Mouse (Mus musculus) cerebellum, postnatal 25 days (tissue): ENCODE results near the gene Plin5.
"Not testable (repeated sequence)": the region's sequence is repeated elsewhere in the genome, so short reads cannot be mapped to it uniquely, and the experiment has no call there.

Experiments
- DNase-seq, 2 experiments: peaks; one replicate each; pipeline ENCODE4 v3.0.0; 2021; ENCODE audit warnings: mixed read lengths in 2 of 2

Gene Plin5

DNA sequence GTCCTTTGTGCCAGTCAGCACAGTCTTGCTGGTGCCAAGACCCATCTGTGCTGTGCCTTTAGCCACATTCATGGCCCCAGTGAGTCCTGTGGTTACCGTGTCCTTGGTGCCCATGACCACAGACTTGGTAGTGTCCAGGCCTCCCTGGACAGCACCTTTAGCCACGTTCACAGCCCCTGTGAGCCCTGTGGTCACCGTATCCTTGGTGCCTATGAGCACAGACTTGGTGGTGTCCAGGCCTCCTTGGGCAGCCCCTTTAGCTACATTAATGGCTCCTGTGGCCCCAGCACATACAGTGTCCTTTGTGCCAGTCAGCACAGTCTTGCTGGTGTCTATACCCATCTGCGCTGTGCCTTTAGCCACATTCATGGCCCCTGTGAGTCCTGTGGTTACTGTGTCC is 11.0 kb downstream of the Plin5 start:
- DNase-seq, result not testable (repeated sequence)

DNA sequence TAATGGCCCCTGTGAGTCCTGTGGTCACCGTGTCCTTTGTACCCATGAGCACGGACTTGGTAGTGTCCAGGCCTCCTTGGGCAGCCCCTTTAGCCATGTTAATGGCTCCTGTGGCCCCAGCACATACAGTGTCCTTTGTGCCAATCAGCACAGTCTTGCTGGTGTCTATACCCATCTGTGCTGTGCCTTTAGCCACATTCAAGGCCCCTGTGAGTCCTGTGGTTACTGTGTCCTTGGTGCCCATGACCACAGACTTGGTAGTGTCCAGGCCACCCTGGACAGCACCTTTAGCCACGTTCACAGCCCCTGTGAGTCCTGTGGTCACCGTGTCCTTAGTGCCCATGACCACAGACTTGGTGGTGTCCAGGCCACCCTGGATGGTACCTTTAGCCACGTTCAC is 12.6 kb downstream of the Plin5 start:
- DNase-seq, result not testable (repeated sequence)

DNA sequence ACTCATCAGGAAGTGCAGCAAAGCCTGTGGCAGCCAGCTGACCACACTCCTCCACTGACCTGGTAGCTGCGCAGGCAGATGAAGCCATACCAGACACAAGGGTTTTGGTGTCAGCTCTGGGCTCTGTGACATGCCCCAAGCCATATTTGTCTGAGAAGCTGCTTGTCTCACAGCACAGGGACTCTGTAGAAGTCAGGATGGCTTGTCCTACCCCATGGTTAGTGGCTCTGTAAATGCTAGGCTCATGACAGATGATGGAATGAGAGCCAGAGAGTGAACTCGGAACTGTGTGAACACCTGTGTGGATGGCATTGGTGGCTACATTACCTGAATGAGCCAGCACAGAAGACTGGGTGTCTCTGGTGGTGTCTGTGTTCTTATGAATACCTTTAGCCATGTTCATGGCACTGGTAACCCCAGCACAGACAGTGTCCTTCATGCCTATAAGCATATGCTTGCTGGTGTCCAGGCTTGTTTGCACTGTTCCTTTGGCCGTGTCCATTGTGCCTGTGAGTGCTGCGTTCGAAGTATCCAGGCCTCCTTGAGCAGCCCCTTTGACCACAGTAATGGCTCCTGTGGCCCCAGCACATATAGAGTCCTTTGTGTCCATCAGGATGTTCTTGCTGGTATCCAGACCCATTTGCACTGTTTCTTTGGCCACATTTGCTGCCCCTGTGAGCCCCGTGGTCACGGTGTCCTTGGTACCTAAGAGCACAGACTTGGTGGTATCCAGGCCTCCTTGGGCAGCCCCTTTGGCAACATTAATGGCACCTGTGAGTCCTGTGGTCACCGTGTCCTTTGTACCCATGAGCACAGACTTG is 13.7 kb downstream of the Plin5 start:
- DNase-seq, result no peak

DNA sequence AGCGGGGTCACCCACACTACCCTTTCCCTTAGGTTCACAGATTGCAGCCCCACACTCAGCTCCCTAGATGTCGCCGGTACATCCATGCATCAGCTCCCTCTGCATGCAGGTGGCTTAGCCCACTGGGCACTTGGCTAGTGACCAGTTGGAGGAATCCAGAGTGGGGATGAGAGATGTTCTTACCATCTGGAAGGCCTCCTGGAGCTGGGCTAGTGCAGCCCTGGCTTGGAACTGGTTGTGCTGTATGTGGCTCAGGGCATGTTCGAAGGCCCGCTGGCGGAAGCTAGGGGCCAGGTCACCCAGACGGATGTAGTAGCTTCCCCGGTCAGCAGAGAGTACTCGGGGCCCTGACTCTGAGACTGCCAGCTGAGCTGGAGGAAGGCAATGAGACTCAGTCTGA is 14.5 kb downstream of the Plin5 start:
- no peak for DNase-seq

DNA sequence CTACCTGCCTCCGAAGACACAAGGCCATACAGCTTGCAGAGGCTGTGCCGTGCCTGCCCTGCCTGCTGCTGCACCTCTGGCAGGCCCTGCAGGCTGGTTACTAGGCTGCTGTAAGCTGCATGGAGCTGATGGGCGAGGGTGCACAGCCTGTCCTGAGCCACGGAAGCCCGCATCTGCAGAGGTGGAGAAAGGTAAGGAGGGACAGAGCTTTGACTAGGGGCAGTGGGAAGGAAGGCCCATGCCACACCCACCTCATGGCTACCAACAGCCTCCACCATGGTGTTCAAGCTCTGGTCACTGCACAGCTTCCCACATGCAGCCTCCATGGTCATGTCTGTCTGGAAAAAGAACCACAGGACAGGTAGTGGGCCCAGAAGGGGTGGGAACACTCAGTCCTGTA is 15.2 kb downstream of the Plin5 start:
- no peak for DNase-seq

DNA sequence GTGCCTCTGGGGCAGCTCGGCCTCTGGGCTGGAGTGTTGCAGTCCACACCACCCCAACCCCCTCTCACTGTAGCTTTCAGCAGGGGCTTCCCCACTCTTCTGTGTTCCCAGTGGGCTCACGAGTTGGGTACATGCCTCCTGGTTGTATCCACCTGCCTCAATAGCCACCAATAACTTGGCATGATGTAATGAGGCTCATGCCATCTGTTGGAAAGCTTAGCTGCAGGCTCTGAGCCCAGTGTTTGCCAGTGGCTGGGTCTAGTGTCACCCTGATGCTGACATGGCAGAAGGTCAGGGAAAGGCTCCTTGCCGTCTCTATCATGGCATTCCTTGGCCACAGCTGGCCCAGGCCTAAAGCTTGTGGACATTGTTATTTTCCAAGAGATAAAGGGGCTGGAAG is 16.6 kb downstream of the Plin5 start:
- DNase-seq, result no peak

DNA sequence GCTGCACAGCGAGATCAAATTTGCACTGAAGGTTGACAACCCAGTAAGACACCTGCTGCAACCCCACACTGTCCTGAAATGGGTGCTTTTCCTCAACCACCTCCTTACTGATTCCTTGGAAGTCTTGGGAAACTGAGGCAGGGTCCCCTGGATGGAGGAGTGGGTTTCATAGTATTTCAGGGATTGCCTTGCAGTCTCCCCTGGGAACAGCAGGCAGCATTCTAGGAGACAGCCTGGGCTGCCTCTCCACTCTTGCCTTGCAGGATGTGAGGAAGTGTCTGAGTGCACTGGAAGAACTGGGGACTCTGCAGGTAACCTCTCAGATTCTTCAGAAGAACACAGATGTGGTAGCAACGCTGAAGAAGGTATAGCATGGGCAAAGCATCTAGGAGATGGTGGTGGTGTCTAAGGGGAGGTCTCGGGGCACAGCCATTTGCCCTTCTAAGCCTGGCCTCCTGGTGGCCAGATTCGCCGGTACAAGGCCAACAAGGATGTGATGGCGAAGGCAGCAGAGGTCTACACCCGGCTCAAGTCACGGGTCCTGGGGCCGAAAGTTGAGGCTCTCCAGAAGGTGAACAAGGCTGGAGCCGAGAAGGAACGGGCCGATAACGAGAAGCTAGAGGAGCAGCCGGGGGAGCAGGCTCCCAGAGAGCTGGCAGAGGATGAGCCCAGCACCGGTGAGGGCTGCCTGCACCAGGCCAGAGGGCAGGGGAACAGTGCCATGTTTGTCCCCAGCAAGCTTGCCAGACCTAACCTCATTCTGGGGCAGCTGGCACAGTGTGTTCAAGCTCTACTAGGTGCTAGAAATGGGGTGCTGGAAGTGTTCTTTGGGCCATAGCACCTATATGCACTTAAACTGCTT is 18.5 kb downstream of the Plin5 start:
- DNase-seq, result no peak

DNA sequence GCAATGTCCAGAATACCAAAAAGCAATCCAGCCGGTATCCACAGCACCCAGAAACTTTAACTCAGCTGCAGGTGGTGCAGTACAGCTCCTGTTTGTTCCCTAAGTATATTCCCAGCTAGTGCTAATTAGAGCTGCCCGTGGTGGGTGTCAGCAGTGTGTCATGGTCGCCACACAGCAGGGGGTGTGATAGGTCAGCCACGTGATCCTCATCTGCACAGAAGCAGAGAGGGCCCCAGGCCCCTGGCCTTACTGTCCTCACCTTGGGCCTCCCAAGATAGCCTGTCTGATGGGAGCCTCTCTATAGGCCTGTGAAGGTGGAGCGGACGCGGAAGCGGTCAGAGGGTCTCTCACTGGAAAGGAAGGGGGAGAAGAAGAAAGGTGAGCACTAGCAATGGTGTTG is 19.2 kb downstream of the Plin5 start:
- DNase-seq, result no peak

DNA sequence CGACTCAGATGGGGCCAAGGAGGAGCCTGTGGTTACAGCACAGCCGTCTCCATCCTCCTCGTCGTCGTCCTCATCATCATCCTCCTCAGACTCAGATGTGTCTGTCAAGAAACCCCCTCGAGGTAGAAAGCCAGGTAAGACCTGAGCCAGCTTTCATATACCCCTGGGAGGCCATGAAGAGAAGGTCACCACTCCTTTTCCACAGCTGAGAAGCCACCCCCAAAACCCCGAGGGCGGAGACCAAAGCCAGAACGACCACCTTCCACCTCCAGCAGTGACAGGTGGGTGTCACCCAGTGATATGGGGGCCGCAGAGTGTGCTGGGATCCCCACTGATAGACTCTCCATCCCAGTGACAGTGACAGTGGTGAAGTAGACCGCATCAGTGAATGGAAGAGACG is 20.5 kb downstream of the Plin5 start:
- DNase-seq, result no peak

DNA sequence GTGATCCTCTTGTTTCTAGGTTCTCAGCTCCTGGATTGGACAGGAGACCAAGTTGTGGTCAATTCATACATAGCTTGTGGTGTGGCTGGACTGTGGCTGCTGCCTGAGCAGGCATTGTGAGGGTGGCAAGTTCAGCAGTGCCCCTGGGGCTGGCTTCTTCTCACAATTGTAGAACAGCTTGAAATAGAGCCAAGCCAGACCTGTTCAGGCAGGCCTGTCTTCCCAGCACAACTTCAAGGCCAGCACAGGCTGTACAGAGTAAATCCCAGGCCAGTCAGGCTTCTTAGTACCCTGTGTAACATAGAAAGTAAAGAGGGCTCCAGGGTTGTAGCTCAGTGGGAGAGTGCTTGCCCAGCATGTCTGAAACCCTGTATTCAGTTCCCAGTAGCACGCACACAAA is 24.6 kb downstream of the Plin5 start:
- no peak for DNase-seq

DNA sequence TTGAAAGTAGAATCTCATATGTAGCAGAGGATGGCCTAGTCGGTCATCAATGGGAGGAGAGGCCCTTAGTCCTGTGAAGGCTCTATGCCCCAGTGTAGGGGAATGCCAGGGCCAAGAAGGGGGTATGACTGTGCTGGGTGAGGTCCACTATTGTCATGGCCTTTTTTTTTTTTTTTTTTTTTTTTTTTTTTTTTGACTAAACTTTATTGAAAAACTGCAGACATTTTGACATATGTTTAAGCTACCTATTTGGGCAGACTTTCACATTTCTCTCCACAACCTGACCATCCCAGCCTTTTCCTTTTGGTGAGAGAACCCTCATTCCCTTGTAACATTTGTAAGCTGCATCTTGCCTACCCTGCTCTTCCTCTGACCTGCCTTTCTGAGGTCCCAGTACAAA is 25.1 kb downstream of the Plin5 start:
- DNase-seq, result no peak

DNA sequence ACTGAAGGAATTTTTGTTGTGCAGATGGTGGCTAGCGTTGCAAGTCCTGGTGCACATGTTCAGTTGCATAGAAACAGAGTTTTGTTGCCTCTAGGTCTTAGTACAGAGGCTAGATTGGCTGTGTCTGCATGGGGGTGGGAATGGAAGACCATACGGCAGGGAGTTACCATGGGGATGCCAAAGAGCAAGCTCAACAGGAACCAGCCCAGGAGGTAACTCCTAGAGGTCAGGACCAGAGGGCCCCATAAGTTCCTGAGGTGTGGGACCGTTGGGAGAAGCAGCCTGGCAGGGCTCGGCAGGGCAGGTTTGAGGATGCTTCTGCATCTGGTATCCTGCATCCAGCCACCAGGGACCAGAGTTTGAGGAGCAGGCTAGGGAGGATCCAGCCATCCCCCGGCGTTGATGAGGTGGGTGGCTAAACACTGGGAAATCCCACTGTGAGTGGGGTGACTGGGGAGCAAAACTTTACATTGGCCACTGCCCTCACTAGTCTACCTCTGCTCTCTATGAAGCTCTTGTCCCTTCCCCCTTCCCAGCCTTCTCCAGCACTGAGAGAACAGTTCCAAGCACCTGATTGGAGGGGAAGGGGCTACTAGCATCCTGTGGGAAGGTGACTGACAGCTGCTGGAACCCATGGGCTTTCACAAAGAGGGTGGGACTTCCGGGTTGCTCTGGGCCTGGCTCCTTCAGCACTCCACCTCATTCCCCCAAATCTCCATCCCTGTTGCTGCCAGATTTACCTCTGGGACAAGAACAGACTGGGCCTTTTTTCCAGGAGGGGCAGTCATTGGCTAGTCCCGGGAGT is 36.4 kb downstream of the Plin5 start:
- DNase-seq, result peak in 1 of 2 experiments; percentile 52

DNA sequence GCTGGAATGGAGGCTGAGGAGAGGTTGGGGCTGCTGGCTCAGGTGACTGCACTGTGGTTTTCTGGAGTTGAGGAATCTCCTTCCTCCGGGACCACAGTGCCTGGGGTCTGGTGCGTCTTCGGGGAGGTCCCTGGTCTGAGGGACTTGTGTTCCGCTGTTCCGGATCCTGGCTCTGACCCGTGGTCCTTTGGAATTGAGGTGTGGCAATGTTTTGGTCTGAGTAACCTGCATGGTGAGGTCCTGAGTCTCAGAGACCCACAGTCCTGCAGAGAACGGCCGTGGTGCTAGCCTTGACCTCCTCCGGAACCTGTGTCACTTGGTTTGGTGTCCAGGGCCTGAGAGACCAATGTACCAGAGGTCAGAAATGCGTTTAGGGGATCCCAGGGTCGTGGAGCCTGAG is 37.5 kb downstream of the Plin5 start:
- peak in 1 of 2 experiments; percentile 29 for DNase-seq

DNA sequence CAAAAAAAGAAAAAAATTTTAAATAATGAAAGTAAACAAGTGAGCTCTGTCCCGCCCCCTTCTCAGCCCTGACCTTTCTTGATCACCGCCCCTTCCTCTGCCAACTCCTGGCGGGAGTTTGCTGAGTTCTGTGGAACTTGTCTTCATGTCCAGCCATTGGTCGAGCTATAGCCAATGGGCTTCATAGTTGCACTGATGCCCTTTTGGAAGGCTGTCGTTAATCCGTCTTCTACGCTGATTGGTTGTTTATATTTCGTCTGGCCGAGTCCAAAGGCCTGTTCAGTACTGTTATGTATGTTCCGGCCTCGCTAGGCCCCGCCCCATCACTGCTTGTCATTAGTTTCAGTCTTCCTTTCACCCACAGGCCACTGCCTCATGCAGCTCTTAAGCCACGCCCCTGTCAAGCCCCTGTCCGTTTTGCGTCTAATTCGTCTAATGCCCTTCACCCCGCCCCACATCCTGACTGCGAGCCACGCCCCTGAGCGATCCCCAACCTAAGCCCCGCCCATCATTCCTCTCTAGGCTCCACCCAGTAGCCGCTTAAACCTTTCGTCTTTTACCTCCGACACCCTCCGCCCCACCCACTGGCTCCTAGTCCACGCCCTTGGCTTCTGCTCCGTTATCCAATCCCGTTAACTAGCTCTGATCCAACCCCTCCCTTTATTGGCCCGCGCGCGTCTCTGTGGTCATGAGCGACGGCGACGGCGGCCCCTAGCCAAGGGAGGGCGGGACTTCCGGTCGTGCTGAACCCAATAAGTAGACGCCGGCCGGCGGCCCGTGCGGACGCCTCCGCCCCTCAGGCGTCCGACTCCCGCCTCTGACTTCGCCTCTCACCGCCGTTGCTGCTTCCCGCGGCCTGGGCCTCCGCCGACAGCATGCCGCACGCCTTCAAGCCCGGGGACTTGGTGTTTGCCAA is 38.3 kb downstream of the Plin5 start, which contains the start of gene Hdgfl2:
Hdgfl2 (plus strand) TSS at position 755 of the 916 bp plus-strand sequence.
- peak; percentile 100 for DNase-seq

DNA sequence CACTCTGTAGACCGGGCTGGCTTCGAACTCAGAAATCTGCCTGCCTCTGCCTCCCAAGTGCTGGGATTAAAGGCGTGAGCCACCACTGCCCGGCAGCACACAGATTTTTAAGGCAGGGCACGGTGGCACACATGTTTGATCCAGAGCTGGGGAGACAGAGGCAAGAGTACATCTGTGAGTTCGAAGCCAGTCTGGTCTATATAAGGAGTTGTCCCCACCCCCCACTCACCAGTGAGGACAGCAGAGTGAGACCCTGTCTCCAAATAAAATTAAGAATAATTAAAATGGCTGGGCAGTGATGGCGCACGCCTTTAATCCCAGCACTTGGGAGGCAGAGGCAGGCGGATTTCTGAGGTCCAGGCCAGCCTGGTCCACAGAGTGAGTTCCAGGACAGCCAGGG is 39.0 kb downstream of the Plin5 start:
- DNase-seq, result peak in 1 of 2 experiments; percentile 38

DNA sequence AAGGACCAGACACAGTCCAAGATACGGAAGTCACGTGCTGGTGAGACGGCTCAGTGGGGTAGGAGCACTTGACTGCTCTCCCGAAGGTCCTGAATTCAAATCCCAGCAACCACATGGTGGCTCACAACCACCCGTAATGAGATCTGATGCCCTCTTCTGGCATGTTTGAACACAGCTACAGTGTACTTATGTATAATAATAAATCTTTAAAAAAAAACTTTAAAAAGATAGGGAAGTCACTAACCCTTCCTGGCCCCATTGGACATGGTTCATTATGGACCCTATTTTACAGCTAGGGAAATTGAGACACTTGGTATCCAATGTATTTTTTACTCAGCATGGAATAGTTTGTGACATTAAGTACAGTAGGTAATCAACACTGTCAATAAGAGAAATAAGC is 39.9 kb downstream of the Plin5 start:
- DNase-seq, result no peak

DNA sequence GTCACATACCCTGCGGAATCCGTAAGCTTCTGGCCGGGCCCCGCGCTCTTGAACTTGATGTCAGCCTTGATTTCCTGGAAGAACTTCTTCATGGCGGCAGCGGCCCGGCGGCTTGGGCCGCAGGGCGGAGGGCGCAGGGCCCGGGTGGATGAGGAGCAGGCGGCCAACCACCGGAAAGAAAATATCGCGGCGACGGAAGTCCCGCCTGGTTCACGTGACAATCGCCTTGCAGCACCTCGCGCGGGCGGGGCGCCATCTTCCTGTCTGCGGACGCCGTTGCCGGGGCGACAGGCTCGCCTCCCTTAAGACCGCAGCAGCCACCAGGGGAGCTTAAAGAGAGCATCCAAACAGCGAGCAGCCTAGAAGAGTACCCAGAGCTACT is 42.6 kb downstream of the Plin5 start, which contains the start of gene Ubxn6:
Ubxn6 (minus strand) TSS at position 202 of the 382 bp plus-strand sequence.
- peak; percentile 97 to 99 for DNase-seq

DNA sequence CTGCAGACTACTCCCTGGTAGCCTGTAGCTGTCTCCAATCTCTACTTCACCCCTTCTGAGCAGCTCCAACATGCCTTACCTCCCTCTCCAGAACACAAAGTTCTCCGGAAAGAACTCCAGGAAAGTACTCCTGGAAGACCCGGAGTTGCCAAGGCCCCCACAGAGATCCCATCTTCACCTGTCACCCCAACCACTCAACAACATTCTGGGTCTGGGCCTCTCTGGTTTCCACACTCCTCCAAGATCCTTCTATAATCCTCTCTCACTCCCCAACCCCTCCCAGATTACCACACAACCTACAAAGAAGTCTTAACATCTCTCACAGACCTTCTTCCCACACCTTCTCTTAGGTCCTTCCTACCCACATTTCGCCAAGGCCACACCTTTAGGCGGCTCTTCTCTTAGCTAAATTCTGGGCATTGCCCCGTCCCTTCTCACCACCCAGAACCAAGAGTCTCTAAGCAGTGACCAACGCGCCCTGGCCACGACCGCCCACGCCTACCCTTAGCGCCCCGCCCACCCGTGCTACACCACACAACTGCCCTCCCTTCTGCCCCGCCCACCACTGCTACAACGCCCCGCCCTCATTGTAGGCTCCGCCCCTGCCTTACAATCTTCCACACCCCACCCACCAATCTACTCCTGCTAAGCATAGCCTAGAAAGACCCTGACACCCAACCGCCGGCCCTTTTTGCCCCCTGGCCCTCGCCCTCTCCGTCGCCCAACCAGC is 43.1 kb downstream of the Plin5 start:
- DNase-seq, result peak in 1 of 2 experiments; percentile 84

DNA sequence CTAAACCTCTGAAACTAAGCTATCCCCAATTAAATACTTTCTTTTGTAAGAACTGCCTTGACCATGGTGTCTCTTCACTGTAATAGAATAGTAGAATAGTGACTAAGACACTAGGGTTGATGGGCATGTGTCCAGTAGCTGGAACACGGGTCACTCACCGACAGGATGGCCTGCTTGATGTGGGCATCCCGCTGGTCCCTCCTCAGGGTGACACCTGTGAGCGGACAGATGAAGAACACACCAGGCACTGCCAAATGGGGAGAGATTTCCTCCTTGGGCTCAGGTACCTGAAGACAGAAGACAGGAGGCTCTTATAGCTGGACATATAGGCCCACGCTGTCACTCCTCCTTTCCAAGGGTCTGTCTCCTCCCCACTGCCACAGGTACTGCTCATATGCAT is 45.2 kb downstream of the Plin5 start:
- DNase-seq, result no peak

DNA sequence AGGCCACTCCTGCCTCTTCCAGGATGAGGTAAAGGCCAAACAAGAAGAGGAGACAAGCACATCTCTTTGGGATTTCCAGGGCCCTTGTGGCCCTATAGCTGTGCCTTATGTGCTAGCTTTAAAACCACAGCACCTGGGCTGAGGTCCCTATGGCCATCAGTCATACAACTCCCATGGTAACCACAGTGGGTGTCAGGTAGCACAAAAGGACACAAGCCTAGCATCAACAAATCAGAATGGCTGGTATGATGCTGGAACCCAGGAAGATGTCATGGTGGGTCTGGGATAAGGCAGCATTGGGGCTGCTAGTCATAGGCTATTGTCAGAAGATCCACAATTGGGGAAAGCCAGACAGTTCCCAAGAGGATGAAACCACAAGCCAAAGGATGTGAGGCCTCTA is 46.3 kb downstream of the Plin5 start:
- DNase-seq, result no peak

DNA sequence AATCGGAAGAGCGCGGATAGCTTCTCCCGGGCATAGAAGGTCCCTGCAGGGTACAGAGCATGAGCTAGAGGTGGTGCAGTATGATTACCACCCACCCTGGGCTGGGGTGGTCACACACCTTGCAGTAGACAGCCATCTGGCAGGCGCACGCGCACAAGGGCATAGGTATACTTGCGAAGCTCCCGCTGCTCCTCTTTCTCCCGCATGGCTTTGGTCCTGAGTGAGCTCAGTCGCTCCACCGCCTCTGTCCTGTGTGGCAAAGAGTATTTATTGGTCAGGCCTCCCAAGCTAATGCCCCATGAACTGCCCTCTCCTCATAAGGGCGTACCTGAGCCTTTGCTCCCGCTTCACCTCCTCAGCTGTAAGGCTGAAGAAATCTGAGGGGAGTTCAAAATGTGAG is 48.3 kb downstream of the Plin5 start:
- no peak for DNase-seq
